Mouse (Mus musculus): ENCODE results near the gene Tfpt. TPM values are rescaled to one million over a fixed set of nuclear protein-coding genes. Genes with fewer than 3 reads are reported as not detected.

Gene Tfpt
- total and polyA plus RNA-seq, 2 experiments from 2014 or later, result 27.1 to 39.3 TPM

DNA sequence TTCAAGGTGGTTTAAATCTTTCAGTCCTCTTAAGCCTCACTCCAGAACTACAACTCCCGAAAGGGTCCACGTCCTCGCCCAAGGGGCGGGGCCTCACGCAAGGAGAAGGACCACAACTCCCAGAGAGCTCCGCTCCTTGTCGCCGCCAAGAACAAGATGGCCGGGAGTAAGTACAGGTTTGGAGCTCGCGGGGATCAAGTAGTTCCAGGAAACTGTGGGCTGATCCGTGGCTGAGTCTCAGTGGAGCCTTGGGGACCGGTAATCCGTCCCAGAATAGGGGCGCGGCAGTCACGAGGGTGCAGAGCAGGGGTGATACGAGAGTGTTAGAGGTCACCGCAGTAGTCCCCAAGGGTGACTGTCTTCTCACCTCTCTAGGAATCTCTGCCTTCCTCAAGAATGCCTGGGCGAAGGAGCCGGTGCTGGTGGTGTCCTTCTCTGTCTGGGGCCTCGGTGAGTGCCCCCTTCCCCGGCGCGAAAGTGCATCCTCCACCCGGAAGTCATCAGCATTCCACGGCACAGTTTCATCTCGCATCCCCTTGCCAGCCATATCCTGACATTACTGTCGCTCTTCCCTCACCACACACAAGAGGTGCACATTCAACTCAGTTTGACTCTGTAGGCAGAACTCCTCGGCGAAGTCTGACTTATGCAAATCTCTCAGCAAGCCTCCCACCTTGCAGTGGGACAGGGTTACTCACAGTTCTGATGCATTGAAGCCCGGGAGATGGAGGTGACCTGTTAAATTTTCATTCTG, 12.3 kb downstream of the Tfpt start, which contains the start of gene Ndufa3:
TSS of gene Ndufa3 (plus strand) at position 132 of the 754 bp plus-strand sequence.
- Histone ChIP-seq H3K36me3 (ENCODE audit: insufficient read depth) (peaks cover 27% of the 10 kb centered on the region), H3K27ac (ENCODE audit: low read depth, low read length) (peak within 1 kb of the TSS; percentile 77), H3K9me3 (ENCODE audit: low read length) (no peaks in the 10 kb centered on the region), H3K27me3 (ENCODE audit: insufficient read depth, low read length) (no peaks in the 10 kb centered on the region), H3K9ac (peak within 1 kb of the TSS; percentile 87), H3K4me2 (ENCODE audit: low read depth) (peak within 1 kb of the TSS; percentile 79), H3K4me1 (ENCODE audit: insufficient read depth) (peaks cover 4% of the 10 kb centered on the region; the same call in 1 of the 2 replicates), H3K4me3 (ENCODE audit: low read depth, low read length) (peak within 1 kb of the TSS; percentile 74)
- no peak for TF ChIP-seq CTCF (IDR thresholded peaks at IDR 0.05; ENCODE audit: low read depth)
- 3% methylated on average over 32 of the region's 32 CpGs for WGBS
- DNase-seq, result peak; percentile 96
- peak; percentile 99 for ATAC-seq

DNA sequence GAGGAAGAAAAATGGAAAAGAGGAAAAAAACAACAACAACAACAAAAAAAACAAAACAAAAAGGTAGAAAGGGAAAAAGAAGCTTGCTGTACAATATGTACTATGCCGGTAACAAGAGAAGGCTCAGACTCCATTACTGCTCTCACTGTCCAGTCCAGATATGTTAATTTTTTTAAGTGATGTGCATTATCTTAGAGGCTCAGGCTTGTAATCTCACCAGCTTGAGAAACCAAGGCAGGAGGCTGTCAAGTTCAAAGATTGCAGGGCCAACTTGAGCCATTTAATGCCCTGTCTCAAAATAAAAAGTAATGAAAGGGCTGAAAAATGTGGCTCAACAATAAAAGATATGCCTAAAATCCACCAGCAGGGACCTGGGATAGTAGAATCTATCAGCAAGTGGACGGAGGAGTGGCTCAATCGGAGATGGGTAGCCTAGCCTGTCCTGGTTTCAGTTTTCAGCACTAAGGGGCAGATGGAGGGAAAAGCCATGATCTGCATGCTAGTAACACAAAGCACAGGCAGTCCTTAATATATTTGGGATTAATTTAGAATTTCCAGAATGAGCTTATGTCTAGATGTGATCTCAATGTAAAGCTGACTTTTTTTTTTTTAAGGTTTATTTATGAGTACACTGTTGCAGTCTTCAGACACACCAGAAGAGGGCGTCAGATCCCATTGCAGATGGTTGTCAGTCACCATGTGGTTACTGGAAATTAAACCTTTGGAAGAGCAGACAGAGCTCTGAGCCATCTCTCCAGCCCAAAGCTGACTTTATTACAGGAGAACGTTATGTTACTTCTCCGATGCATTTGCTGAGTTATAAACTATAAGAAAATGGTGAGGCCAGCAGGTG, 13.1 kb downstream of the Tfpt start:
- Histone ChIP-seq H3K9ac (peak overlapping the region; percentile 87; the same call in 1 of the 2 replicates), H3K4me3 (ENCODE audit: low read depth, low read length) (peak overlapping the region; percentile 74)

DNA sequence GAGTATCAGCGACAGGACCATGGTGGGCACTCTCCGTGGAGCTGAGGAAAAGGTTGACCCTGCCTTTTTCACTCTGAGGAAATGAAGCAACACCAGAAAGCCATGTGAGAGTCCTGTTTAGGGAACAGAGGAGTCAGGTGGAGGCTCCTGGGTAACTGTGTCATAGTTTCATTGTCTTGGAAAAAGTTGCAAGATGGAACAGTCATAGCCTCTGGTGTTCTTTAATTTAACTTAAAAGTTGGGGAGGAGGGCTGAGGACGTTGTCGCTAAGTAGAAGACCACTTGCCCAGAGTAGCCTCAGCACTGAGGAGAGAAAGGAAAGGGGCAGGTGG, 13.7 kb downstream of the Tfpt start, which contains the start of gene Oscar:
TSS of gene Oscar (minus strand) at position 101 of the 332 bp plus-strand sequence.
- H3K36me3 ChIP-seq (ENCODE audit: insufficient read depth), result peaks cover 18% of the 10 kb centered on the region
- DNase-seq (no peak), ATAC-seq (no peak)
- no peak for TF ChIP-seq CTCF (IDR thresholded peaks at IDR 0.05; ENCODE audit: low read depth)
- peak within 1 kb of the TSS; percentile 74 for H3K4me3 ChIP-seq (ENCODE audit: low read depth, low read length)
- no peaks in the 10 kb centered on the region for H3K9me3 ChIP-seq (ENCODE audit: low read length)
- H3K9ac ChIP-seq, result peak within 1 kb of the TSS; percentile 87; the same call in 1 of the 2 replicates
- H3K4me1 ChIP-seq (ENCODE audit: insufficient read depth), result peaks cover 4% of the 10 kb centered on the region; the same call in 1 of the 2 replicates
- peak within 1 kb of the TSS; percentile 79; the same call in 1 of the 2 replicates for H3K4me2 ChIP-seq (ENCODE audit: low read depth)
- WGBS, result 85% methylated on average over 4 of the region's 4 CpGs
- 0 out of 2 replicates have a peak within 1 kb of the TSS, but pooled peaks have one; percentile 77 for H3K27ac ChIP-seq (ENCODE audit: low read depth, low read length)
- H3K27me3 ChIP-seq (ENCODE audit: insufficient read depth, low read length), result no peaks in the 10 kb centered on the region

More for the DNA sequence above, 13.1 kb downstream of the Tfpt start:
- Histone ChIP-seq H3K27me3 (ENCODE audit: insufficient read depth, low read length) (no peaks in the 10 kb centered on the region), H3K4me1 (ENCODE audit: insufficient read depth) (peaks cover 4% of the 10 kb centered on the region; the same call in 1 of the 2 replicates), H3K4me2 (ENCODE audit: low read depth) (peak overlapping the region; percentile 79; the same call in 1 of the 2 replicates), H3K27ac (ENCODE audit: low read depth, low read length) (0 out of 2 replicates have a peak overlapping the region, but pooled peaks have one; percentile 77), H3K9me3 (ENCODE audit: low read length) (no peaks in the 10 kb centered on the region), H3K36me3 (ENCODE audit: insufficient read depth) (peaks cover 24% of the 10 kb centered on the region)
- DNase-seq (no peak), ATAC-seq (peak; percentile 65)
- TF ChIP-seq CTCF (IDR thresholded peaks at IDR 0.05; ENCODE audit: low read depth), result peak; percentile 80
- whole genome bisulfite sequencing, result 40% methylated on average over 6 of the region's 6 CpGs

DNA sequence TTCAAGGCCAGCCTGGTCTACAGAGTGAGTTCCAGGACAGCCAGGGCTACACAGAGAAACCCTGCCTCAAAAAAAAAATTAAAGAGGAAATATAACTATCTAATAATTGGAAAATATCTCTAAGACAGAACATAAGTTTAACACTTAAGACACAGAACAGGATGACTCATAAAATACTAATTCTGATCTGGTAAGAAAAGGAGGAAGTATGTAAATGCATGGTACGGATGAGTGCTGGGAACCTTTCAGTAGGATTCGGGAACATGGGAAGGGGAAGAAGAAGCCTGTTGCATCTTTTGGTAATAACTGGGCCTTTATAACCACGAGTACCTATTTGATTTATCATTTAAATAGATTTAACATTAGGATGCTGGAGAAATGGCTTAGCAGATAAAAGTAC, 15.7 kb downstream of the Tfpt start:
- no peak for DNase-seq
- no peak for ATAC-seq
- WGBS, result 80% methylated on average over 3 of the region's 3 CpGs
- no peak overlapping the region for H3K9ac ChIP-seq
- H3K36me3 ChIP-seq (ENCODE audit: insufficient read depth), result peaks cover 2% of the 10 kb centered on the region; the same call in 1 of the 2 replicates
- no peak overlapping the region for H3K27ac ChIP-seq (ENCODE audit: low read depth, low read length)
- TF ChIP-seq CTCF (IDR thresholded peaks at IDR 0.05; ENCODE audit: low read depth), result no peak
- no peaks in the 10 kb centered on the region for H3K9me3 ChIP-seq (ENCODE audit: low read length)
- H3K4me3 ChIP-seq (ENCODE audit: low read depth, low read length), result no peak overlapping the region
- no peak overlapping the region for H3K4me2 ChIP-seq (ENCODE audit: low read depth)
- peaks cover 4% of the 10 kb centered on the region; the same call in 1 of the 2 replicates for H3K4me1 ChIP-seq (ENCODE audit: insufficient read depth)
- H3K27me3 ChIP-seq (ENCODE audit: insufficient read depth, low read length), result no peaks in the 10 kb centered on the region

DNA sequence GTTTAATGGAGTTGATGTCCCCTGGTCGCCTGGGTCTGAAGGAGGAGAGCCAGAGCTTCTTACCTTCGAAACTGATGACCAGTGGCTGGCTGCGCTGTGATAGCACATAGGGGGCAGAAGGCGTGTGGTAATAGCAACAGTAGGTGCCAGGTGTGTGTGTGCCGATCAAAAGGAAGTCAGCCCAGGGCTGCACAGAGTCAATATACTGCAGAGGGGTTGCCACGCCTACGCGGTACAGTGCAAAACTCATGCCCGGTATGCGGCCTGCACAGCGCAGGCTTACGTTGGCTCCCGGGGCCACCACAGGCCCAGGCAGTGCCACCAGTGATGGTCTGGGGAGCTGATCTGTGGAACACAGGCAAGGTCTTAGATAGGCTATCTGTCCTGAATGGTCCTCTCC, 18.7 kb downstream of the Tfpt start:
- TF ChIP-seq CTCF (IDR thresholded peaks at IDR 0.05; ENCODE audit: low read depth), result no peak
- Histone ChIP-seq H3K9ac (no peak overlapping the region), H3K9me3 (ENCODE audit: low read length) (no peaks in the 10 kb centered on the region), H3K36me3 (ENCODE audit: insufficient read depth) (no peaks in the 10 kb centered on the region), H3K27me3 (ENCODE audit: insufficient read depth, low read length) (no peaks in the 10 kb centered on the region), H3K27ac (ENCODE audit: low read depth, low read length) (no peak overlapping the region), H3K4me3 (ENCODE audit: low read depth, low read length) (no peak overlapping the region), H3K4me1 (ENCODE audit: insufficient read depth) (no peaks in the 10 kb centered on the region), H3K4me2 (ENCODE audit: low read depth) (no peak overlapping the region)
- WGBS, result 94% methylated on average over 13 of the region's 13 CpGs
- ATAC-seq (no peak), DNase-seq (no peak)

DNA sequence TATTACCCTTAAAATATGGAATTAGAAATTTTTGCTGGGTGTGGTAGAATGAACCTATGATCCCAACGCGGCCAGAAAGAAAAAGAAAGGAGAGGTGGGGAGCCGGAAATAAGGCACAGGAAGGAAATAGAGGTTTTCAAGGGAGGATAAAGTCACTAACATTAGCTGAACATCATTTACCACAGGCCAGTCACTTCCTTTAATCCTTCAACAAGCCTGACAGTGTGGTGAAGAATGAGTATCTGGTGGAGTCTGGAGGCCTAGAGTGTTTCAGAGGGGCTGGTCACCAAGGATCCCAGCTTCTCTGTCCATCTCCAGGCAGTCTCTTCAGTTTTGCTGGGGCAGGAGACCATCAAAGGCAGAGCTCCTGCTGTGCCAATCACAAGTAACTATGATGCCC, 19.3 kb downstream of the Tfpt start:
- TF ChIP-seq CTCF (IDR thresholded peaks at IDR 0.05; ENCODE audit: low read depth), result no peak
- WGBS, result 96% methylated on average over 3 of the region's 3 CpGs
- H3K9me3 ChIP-seq (ENCODE audit: low read length), result no peaks in the 10 kb centered on the region
- no peak overlapping the region for H3K27ac ChIP-seq (ENCODE audit: low read depth, low read length)
- no peak overlapping the region for H3K4me2 ChIP-seq (ENCODE audit: low read depth)
- H3K4me1 ChIP-seq (ENCODE audit: insufficient read depth), result no peaks in the 10 kb centered on the region
- DNase-seq (no peak), ATAC-seq (no peak)
- H3K9ac ChIP-seq, result no peak overlapping the region
- H3K27me3 ChIP-seq (ENCODE audit: insufficient read depth, low read length), result no peaks in the 10 kb centered on the region
- no peaks in the 10 kb centered on the region for H3K36me3 ChIP-seq (ENCODE audit: insufficient read depth)
- no peak overlapping the region for H3K4me3 ChIP-seq (ENCODE audit: low read depth, low read length)

All from forebrain, postnatal 0 days (tissue).